Mouse (Mus musculus): ENCODE measurements at regions not wholly inside any gene's neighbourhood (a gene's known extent, or its start where the extent isn't known, plus 50 kb on each side); places are given as distances from the start of the nearest gene placed in this dataset.

- TF ChIP-seq CTCF (IDR thresholded peaks at IDR 0.05; ENCODE audit: borderline replicate concordance, extremely low read depth, insufficient read depth, insufficient read length), result no peak
- no peak for TF ChIP-seq POLR2A (IDR thresholded peaks at IDR 0.05; ENCODE audit: borderline replicate concordance, extremely low read depth, insufficient read depth, insufficient read length, poor library complexity, severe bottlenecking)
Measured at GRCm38 (mm10) chr15:88505491-88506119, 94.5 kb upstream of the Zdhhc25 start.

All from brain, embryonic 14.5 days (tissue).